Mouse (Mus musculus) left cerebral cortex, postnatal 4 days (tissue): ENCODE measurements around the gene Shisa6. TPM values are rescaled to one million over a fixed set of nuclear protein-coding genes. Genes with fewer than 3 reads are reported as not detected.
A peak's percentile ranks its signal among the peaks of the same experiment; 100 is the strongest.
"Not testable (repeated sequence)": the region's sequence is repeated elsewhere in the genome, so short reads cannot be mapped to it uniquely, and the experiment has no call there.

Experiments
- DNase-seq: peaks from one replicate; pipeline ENCODE4 v3.0.0-alpha.2; 2022
- intact Hi-C: fragments of 180-260 bp; cut with DNase I; formaldehyde crosslinking; loops from one replicate; pipeline ENCODE4 v1.15.1; 2025
- total RNA-seq, 2 experiments: library from RNA; stranded (reverse); gene quantifications; 2 replicates each; pipeline ENCODE4 v1.2.3; 2021

The Shisa6 gene
- total RNA-seq, 2 experiments from 2014 or later: 53.7 to 74.9 TPM

DNA sequence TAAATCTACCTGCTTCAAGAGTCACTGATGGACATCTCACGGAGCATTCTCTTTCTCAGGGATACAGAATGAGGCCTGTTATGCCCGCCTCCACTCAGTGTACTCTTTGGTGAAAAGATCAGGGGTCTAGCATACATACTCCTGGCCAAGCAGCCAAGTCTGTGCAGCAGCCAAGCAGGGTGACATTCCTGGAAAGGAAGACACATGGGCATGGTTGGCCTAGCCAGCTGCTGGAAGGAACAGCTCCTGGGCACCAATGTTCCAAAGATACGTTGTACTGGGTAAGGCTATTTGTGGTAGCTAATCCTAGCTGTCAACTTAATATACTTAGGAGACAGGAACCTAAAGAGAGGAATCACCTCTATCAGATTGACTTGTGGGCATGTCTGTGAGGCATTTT lies 31.4 kb downstream of the Shisa6 start:
- DNase-seq: no peak
- intact Hi-C loops: no loop called here

DNA sequence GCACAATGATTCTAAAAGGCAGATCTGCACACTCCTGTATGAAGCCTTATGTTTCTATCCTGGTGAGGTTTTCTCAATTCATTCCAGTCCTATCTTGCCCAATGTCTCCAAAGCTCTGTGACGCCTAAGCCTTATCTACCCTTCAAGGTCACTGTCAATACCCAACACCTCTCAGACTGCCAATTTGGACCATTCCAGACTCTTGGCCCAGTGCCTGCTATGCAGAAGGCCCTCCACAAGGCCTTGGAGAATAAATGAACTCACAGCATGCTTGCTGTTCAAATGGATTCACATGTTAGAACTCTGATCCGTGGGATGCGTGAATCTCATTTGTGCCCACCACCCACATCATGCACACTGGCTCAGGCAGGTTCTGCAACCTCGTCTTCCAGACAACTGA lies 38.0 kb downstream of the Shisa6 start:
- intact Hi-C loops: no loop called here
- DNase-seq: peak; percentile 84

DNA sequence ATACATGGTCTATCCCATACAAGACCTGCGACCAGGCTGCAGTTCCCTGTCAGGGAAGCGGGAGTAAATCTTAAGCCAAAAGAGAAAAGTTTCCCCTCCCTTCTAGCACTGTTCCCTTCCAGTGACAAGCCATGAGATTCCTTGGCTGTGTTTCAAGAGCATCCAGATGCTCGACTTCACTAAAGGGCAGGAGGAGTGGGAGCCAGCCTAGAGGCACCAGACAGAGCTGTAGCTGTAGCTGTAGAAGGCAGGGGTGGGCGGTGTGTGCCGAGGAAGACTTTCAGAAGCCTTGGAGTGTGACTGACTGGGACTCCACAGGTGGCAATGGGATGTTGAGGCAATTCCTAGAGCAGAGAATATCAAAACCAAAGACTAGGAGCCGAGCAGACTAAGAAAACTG lies 43.3 kb downstream of the Shisa6 start:
- DNase-seq: peak; percentile 24
- intact Hi-C loops: no loop called here

DNA sequence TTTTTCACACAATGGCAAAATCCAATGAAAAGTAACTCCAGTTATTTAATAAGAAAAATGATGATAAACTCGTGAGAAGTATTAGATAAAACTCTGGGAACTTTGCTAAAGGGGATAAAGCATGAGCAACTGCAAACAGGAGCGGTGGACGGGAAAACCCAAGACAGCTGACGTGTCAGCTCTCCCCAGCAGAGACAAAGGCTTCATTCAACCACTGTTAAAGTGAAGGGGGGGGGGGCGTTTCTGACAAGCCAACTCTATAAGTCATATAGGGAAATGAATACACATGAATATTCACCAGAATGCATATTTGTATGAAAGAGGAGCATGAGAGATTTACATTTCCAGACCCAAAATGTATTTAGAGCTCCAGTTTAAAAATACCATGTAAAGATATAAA lies 83.1 kb downstream of the Shisa6 start:
- intact Hi-C loops: no loop called here
- DNase-seq: no peak

DNA sequence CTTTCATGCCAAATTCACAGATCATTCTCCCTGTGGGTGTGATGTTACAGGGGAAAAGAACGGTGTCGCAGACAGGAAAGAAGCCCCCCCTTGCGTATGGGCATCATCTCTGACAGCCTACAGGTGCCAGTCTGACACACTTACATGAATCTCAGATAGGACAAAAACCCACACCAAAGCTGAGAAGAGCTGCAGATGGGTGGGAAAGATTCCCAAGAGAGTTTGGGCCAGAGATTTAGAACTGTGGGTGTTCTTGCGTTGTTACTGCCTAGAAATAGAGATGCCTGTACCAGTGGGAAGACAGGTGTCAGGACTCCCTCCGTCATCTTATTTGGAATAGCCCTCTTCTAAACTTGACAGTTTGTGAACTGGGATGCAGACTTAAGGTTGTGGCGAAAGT lies 99.6 kb downstream of the Shisa6 start:
- no peak for DNase-seq
- intact Hi-C loops: no loop called here

DNA sequence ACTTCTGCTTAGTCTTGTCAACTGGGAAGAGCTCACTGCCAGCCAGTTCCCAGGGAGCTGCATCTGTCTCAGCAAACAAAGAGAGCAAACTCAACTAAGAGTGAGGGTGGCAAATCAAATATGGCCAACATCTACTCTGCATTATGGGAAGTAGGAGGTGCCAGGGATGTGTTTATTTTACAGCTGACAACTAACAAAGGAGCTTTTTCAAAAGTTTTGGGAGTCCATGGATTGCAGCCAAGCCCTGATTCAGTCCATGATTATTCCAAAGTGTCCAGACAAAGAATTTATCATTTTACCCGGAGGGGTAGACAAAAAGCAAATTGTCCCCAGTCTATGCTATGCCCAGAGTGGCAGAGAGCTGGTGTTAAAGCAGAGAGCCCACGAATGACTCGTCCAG lies 107.5 kb downstream of the Shisa6 start:
- intact Hi-C loops: no loop called here
- DNase-seq: no peak

DNA sequence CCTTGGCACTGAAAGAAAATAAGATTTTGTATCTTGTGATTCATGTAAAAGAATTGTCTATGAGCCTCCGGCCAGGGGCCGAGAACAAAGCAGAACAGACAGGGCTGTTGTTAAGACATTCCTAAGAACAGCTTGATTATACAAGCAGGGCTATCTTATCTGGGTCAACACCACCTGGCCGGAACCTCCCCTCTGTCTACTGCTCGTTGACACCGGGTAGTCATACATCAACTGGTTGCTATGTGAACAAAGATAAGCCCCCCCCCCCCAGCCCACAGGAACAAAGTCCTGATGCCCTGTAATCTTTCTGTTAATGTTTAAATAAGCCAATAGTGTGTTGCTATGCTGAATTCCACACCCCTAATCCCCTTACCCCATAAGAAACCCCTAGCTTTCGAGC lies 117.0 kb downstream of the Shisa6 start:
- intact Hi-C loops: not testable (repeated sequence)

DNA sequence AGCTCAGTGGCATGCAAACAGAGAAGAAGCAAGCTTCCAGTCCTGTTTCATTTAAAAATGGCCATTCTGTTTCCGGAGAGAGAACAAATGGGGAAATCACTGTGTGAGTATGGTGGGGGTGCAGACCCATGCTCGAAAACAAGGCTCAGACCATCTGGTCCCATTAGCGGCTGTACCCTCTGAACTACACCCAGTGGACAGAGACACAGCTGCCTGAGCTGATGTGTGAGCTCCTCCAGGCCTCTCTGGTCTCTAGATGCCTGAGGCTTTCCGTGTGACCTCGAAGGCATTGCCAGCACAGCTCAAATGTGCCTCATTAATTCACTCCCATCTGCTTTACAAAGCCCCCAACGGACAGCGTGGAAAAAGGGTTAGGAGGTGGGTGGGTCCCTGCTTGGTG lies 125.7 kb downstream of the Shisa6 start:
- intact Hi-C loops: no loop called here
- DNase-seq: no peak

More for the DNA sequence above, 117.0 kb downstream of the Shisa6 start:
- not testable (repeated sequence) for DNase-seq

DNA sequence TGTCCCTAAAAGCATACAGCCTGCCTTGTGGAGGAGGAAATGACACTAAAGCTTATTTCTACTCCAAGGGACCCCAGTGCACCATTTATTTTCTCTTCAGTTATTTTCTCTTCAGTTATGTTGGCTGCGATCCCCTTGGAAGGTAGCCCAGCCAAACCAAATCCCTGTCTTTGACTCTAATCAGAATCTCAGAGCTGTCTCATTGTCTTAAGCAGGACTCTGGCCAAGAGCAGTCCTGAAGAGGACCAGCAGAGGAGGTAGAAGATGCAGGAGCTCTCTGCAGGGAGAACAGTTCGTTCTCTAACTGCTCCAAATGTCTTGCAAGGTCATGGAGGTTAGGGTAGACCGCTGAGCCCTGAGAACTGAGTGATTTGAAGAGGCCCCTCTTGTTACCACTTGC lies 138.2 kb downstream of the Shisa6 start:
- intact Hi-C loops: no loop called here
- DNase-seq: peak; percentile 70

DNA sequence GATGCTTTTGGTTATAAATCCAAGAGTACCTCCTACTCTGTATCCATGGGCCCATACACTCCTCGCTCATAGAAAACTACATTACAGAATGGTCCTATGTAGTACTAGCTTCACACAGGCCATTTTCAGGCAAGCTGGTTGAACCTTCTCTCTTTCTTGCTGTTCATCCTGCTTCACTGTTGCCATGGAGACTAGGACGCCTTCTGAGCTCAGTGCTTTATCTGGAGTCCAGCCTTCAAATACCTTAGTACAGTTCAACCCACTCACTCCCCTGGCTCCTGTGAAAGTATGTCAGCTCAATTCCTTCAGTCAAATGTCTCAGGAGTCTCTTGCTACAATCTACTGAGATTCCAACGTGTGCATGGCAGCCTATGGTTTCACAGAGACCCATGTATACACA lies 154.0 kb downstream of the Shisa6 start:
- intact Hi-C loops: no loop called here
- no peak for DNase-seq

DNA sequence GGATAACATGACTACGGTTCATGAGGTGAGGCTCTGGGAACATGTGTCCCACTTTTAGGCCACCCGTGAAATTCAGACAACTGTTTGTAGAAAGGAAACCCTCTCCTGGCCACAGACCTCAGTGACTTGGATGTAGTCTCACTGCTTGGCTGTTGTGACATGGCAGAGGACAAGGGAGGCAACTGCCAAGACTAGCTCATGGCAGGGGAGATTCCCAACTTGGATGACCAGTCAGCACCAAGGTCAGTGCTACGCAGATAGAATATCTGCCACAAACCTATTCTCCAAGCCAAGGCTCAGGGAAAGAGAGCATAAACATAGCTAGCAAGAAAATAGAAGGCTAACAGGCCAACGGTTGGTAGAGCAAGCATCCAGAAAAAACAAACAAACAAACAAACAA lies 156.0 kb downstream of the Shisa6 start:
- DNase-seq: no peak
- intact Hi-C loops: no loop called here

DNA sequence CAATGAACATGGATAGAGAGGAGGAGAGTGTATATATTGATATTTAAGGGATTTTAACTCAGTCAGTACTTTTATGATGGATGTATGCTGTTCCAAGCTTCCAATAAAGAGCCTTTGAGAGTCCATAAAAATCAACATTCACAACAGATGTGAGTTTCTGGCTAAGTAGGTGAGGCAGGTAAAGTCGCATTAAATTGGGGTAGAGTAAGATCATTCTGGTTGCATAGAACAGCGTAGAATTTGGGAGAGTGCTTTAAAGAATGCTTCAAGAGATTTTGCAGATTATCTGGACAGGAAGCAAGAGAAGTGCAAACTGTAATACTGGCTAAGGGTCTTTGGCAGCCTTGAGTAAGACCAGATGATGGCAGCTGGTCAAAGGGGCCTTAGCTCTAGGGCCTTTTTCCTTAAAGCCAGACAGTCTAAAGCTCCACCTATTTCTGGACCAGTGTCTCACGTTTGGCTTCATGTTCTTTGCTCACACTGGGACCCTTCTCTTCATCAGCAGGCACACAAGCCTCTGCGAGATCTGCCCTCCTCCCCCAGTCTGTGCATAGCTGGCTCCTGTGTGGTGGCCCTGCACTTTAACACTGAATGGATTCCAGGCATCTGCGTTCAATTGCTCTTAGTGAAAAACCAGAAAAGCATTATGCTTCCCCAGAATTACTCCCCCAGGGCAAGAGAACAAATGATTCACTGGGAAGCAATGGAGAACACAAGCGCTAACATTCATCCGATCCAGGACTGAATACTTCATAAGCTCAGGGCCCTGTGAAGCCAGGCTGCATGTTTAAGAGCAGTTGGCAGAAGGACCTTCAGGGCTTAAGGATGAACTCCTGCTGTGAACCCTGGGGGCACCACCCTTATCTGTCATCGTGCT lies 158.7 kb downstream of the Shisa6 start:
- DNase-seq: no peak
- intact Hi-C loops: no loop called here

DNA sequence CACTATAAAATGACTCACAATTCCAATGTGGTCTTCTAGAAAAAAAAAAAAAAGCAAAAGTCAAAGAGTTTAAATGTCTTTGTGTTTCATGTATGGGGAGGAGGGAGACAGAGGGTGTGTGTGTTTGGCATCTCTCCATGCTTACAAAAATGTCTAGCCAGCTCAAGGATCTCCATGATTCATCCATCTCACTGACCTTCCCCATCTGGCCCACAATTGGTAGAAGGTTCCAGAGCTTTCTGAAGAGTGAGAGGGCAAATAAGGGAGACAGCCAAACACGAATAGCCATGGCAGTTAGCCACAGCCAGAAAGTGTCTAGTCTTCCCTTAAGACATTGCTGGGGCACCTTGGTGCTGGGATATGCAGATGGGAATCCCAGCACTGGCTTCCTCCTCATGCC lies 166.0 kb downstream of the Shisa6 start:
- DNase-seq: no peak
- intact Hi-C loops: no loop called here

DNA sequence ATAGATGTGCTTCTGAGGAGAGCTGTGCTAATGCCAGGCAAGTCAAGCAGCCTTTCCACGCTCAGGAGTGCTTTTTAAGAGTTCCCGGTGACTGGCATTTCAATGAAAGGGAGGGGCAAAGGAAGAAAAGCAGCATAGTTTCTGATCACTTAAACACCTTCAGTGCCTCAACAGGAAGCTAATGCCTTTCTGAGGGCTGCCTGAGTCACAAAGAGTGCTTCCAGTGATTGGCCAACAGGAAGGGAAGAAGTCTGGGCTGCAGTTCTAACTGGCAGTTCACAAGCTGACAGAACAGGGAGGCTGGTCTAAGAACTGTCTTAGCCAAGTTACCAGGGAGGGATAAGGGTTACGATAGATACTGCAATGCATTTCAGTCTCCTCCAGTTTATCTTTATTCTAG lies 180.9 kb downstream of the Shisa6 start:
- intact Hi-C loops: no loop called here
- DNase-seq: no peak

DNA sequence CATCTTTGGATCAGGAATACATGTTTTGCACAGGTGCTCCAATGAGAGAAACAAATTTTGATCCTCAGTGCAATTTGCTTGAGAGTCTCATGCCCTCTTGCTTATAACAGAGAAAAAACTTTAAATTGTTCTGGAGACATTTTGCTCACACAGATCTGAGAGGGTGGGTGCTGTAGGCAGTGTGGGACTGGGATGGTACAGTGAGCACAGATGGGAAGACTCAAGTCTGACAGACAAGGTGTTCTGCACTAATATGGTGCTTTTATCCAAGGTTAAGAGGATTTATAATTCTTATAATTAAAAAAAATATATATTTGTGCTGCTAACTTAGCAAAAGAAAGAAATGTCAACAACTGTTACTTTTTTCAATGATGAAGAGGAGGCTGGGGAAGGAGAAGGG lies 189.5 kb downstream of the Shisa6 start:
- no peak for DNase-seq
- intact Hi-C loops: no loop called here

DNA sequence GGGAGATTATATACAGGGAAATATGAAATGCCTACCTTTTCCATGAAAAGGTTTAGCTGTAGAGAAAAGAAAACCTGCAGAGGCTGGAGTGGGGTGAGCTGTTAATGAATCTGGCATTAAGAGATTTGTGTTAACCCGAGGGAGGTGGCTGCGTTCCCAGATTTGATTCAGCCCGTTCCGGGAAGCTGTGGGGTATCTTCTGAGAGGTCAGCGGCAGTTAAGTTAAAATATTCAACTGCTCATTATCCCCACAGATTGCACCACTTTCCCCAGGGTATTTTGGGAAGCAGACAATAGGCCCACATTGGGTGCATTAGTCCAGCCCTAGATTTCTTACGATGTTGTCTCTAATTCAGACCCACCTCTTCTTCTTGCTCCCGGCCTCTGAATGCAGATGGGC lies 213.0 kb downstream of the Shisa6 start:
- DNase-seq: peak; percentile 49
- intact Hi-C loops: no loop called here

DNA sequence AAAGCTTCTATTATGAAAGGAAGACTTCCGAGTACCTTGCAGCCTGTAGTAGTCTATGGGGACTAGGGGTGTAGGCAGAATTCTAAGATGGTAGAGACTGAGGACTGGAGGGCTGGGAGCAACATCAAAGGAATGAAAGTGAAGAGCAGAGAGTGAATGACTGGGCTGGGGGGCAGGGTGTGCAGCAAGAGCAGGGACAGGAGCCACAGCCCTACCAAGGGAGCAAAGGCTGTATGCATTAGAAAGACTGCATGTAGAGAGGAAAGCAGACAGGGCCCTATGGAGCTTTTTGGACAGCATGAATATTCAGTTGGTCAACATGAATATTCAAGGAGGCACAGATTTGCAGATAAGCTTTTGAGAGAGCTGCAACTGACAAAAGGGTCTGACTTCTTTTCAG lies 221.4 kb downstream of the Shisa6 start:
- no peak for DNase-seq
- intact Hi-C loops: no loop called here

DNA sequence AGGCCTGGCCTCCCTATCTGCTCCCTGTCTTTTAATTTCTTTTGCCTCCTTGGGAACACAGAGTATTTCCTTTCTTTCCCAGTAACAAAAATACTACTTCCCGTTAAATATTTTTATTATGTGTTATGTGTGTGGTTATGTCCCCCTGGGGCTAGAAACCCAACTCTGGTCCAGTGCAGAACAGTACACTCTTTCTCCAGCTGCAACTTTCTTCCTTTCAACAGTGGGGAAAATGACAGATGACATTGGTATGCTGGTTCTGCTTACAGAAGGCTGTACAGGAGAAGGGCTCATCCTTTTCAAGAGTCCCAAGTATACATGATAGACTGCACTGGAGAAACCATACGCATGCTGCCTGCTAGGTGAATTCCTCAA lies 251.1 kb downstream of the Shisa6 start:
- DNase-seq: no peak
- intact Hi-C loops: no loop called here

DNA sequence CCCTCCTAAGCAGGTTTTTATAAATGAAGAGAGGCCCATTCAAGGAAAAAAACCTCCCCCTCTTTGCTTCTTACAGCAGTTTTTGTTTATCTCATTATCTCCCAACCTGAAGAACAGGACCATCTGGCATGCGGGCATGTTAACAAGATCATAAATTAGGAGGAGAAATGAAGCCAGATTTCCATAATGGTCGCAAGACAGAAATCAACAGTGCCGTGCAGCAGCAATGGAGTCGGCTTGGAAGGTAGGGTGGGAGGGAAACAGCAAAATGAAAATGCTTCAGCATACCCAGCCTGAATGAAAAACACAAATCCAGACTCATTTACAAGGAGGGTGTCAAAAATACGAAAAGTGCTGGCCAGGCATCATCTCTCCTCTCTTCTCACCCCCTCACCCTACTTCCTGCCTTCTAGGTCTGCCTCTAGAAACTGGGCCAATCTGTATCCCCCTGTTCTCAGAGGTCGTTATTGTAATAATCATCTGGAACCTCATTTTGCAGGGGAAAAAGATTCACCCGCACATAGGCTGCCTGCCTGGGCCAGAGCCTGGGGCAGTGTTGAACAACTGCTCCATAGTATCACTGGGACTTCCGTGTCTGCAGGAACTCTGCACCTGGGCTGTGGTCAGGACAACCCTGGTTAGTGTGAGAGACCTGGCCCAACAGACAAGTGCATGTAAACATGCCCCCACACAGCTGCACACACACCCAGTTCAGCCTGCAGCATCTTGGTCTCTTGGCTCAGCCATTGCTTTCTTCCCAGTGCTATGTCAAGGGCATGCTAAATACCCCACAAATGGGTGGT lies 251.7 kb downstream of the Shisa6 start:
- no peak for DNase-seq
- intact Hi-C loops: no loop called here

DNA sequence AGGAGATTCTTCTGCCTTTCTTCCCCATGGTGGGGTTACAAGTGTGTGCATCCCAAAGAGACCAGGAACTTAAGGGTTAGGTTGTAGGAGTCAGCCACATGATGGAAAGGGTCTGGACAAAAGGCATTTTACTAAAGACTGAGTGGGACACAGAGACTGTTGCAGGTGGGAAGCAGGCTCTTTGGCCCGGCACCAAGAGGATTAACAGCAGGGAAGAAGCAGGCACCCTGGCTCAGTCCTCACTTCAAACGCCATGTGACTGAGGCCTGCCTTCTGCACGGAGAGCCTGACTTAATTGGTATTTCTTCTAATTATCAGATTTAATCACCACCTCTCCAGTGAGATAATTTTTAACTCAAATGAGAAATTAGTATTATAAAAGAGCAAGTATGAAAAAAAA lies 258.7 kb downstream of the Shisa6 start:
- intact Hi-C loops: no loop called here

DNA sequence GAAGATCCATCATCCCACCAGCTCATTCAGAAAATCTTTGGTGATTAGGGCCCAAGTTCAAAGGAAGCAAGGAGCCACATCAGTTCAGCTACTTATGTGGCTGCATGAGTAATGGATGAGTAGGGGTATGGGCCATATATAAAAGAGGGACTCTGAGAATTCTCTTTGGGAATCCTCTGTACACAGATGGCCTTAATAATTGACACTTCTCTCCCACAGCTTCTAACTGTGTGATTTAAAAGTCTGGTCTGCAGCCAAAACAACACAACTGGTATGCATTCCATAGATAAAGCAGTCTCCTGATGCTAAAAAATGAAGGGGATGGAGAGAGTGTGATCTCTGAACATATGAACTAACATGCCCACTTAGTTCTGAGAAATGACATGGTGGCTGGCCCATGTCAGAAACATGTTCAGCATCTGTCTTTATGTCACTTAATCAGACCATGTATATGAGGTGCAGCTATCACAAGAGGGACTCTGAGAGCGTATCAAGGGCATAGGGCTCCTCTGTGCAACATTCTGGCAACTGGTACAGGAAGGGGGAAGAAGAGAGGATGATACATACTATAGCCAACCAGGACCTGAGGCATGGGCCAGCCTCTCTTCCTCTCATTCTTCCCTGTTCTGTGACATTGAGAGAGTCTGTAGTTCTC lies 260.3 kb downstream of the Shisa6 start:
- no peak for DNase-seq
- intact Hi-C loops: no loop called here

More for the DNA sequence above, 258.7 kb downstream of the Shisa6 start:
- DNase-seq: peak; percentile 50

DNA sequence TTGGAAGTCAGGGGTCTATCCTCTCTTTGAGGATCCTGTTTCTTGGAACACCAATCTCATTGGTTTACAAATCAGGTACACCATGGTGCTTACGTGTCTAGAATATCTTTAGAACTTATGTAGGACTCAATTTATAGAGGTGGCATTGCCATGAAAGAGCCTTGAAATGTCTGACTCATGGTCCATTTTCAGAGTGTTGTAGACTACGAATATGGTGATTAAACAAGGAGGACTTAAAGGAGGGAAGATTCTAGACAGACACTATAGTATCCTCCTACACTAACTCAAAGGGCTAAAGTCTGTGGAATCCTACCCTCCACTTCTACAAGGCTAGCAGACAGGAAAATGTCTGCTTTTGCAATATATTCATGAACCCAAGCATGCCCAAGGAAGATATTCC lies 265.6 kb downstream of the Shisa6 start:
- no peak for DNase-seq
- intact Hi-C loops: no loop called here
